ENCODE assay signal across 8 mouse cellular contexts in genomic region chr7:83631828-83632681, GRCm38 (mm10). TPM values are rescaled to one million over a fixed set of nuclear protein-coding genes. Genes with fewer than 3 reads are reported as not detected.
DNase-seq lines count a peak whose midpoint lies in the region; ATAC-seq lines count a peak whose summit lies in the region.

TSS of gene Stard5 (plus strand) at chr7:83631959.

- peak within 1 kb of the TSS; percentile 88 for H3K9ac ChIP-seq in heart, embryonic 14.5 days (ENCODE audit: low read length)
- H3K9ac ChIP-seq in liver, embryonic 13.5 days: peak within 1 kb of the TSS; percentile 75
- H3K9ac ChIP-seq in stomach, embryonic 16.5 days (ENCODE audit: low read length): peak within 1 kb of the TSS; percentile 80

- H3K9me3 ChIP-seq in heart, embryonic 14.5 days (ENCODE audit: control insufficient read depth, low read length): no peaks in the 10 kb centered on the region
- H3K9me3 ChIP-seq in liver, embryonic 13.5 days (replicated peaks): no peaks in the 10 kb centered on the region
- H3K9me3 ChIP-seq in stomach, embryonic 16.5 days (replicated peaks; ENCODE audit: control insufficient read depth, low read length): no peaks in the 10 kb centered on the region

- peak within 1 kb of the TSS; percentile 78 for H3K4me3 ChIP-seq in brown adipose tissue, adult 24 weeks (ENCODE audit: insufficient read depth, low read depth, low read length)
- peak within 1 kb of the TSS; percentile 70 to 90 for H3K4me3 ChIP-seq in heart, embryonic 14.5 days (ENCODE audit: control insufficient read depth in 1 of 2, insufficient read depth in 1 of 2, low read depth in 1 of 2, low read length in 2 of 2)
- H3K4me3 ChIP-seq in liver, embryonic 13.5 days (replicated peaks): peak within 1 kb of the TSS; percentile 67
- H3K4me3 ChIP-seq in stomach, embryonic 16.5 days (replicated peaks; ENCODE audit: low read length): peak within 1 kb of the TSS; percentile 67

- peaks cover 33% of the 10 kb centered on the region for H3K36me3 ChIP-seq in heart, embryonic 14.5 days (ENCODE audit: control insufficient read depth, insufficient read depth, low read length)
- 0 out of 2 replicates have a peak, but pooled peaks cover 6% of the 10 kb centered on the region for H3K36me3 ChIP-seq in liver, embryonic 13.5 days
- 0 out of 2 replicates have a peak, but pooled peaks cover 4% of the 10 kb centered on the region for H3K36me3 ChIP-seq in stomach, embryonic 16.5 days (ENCODE audit: control insufficient read depth, insufficient read depth, low read length)

- WGBS in heart, embryonic 14.5 days: 0% methylated on average over 35 of the region's 35 CpGs
- WGBS in liver, embryonic 13.5 days (ENCODE audit: insufficient replicate concordance): 1% methylated on average over 35 of the region's 35 CpGs
- 2% methylated on average over 35 of the region's 35 CpGs for WGBS in stomach, embryonic 16.5 days

- peak; percentile 94 for ATAC-seq in heart, embryonic 14.5 days (ENCODE audit: insufficient number of reproducible peaks, insufficient read depth, low FRiP score, low read depth)
- ATAC-seq in liver, embryonic 13.5 days (ENCODE audit: low read depth): peak; percentile 97
- peak; percentile 97 for ATAC-seq in stomach, embryonic 16.5 days (ENCODE audit: insufficient read depth, low FRiP score)

- no peaks in the 10 kb centered on the region for H3K27me3 ChIP-seq in heart, embryonic 14.5 days (ENCODE audit: control insufficient read depth, insufficient read depth, low read length)
- H3K27me3 ChIP-seq in liver, embryonic 13.5 days: no peaks in the 10 kb centered on the region
- no peaks in the 10 kb centered on the region for H3K27me3 ChIP-seq in stomach, embryonic 16.5 days (ENCODE audit: control insufficient read depth, insufficient read depth, low read length)

- peaks cover 7% of the 10 kb centered on the region for H3K4me1 ChIP-seq in brown adipose tissue, adult 24 weeks (ENCODE audit: control insufficient read depth, insufficient read depth, insufficient read length, low read length)
- peaks cover 3 to 15% of the 10 kb centered on the region in 2 experiments for H3K4me1 ChIP-seq in heart, embryonic 14.5 days (ENCODE audit: control insufficient read depth in 2 of 2, insufficient read depth in 2 of 2, low read length in 2 of 2)
- peaks cover 34% of the 10 kb centered on the region for H3K4me1 ChIP-seq in liver, embryonic 13.5 days (replicated peaks)
- peaks cover 16% of the 10 kb centered on the region for H3K4me1 ChIP-seq in stomach, embryonic 16.5 days (ENCODE audit: control insufficient read depth, insufficient read depth, low read length)

- H3K4me2 ChIP-seq in heart, embryonic 14.5 days (ENCODE audit: low read length): peak within 1 kb of the TSS; percentile 73
- H3K4me2 ChIP-seq in liver, embryonic 13.5 days: peak within 1 kb of the TSS; percentile 84
- peak within 1 kb of the TSS; percentile 65 for H3K4me2 ChIP-seq in stomach, embryonic 16.5 days (ENCODE audit: low read depth, low read length)

- DNase-seq in CD4-positive, CD25-positive, alpha-beta regulatory T cell, adult 2 months (ENCODE audit: low read depth, low spot score): peak; percentile 95
- peak; percentile 94 for DNase-seq in fibroblast of lung, adult 2 months (ENCODE audit: low read depth)
- DNase-seq in kidney, postnatal 14 days: peak; percentile 97
- peak; percentile 89 for DNase-seq in liver, embryonic 13.5 days
- peak; percentile 84 for DNase-seq in neural tube, embryonic 10.5 days (ENCODE audit: extremely low spot score, low spot score)

- H3K27ac ChIP-seq in brown adipose tissue, adult 24 weeks (replicated peaks; ENCODE audit: low read depth, low read length): peak within 1 kb of the TSS; percentile 81
- H3K27ac ChIP-seq in heart, embryonic 14.5 days (replicated peaks in 1 of 2; ENCODE audit: control insufficient read depth in 1 of 2, insufficient read depth in 1 of 2, low read depth in 2 of 2, low read length in 2 of 2): peak within 1 kb of the TSS; percentile 69 to 70
- no peak within 1 kb of the TSS; the same call in 1 of the 2 replicates for H3K27ac ChIP-seq in liver, embryonic 13.5 days
- H3K27ac ChIP-seq in stomach, embryonic 16.5 days (ENCODE audit: low read length): peak within 1 kb of the TSS; percentile 68

RNA-seq across cellular contexts. Expression of gene Stard5, which starts in this region (rescaled TPM):
- polyA plus RNA-seq in brown adipose tissue, adult 24 weeks (2012; ENCODE audit: insufficient read depth, insufficient read length, missing spikeins): 19.6 and 23.4 TPM in 2 replicates
- polyA plus RNA-seq in heart, embryonic 14.5 days (2014; fragmentation: Nextera tagmentation; extraction: Ambion mirVana): 30.9 and 33.0 TPM in 2 replicates
- 6.6 and 8.2 TPM in 2 replicates for polyA plus RNA-seq in liver, embryonic 13.5 days (2015; fragmentation: Nextera tagmentation; extraction: Ambion mirVana)
- 27.1 and 27.3 TPM in 2 replicates for polyA plus RNA-seq in stomach, embryonic 16.5 days (2015; fragmentation: Nextera tagmentation; extraction: Ambion mirVana)
